11 mouse cellular contexts compared by ENCODE assay signal in the genomic region with DNA sequence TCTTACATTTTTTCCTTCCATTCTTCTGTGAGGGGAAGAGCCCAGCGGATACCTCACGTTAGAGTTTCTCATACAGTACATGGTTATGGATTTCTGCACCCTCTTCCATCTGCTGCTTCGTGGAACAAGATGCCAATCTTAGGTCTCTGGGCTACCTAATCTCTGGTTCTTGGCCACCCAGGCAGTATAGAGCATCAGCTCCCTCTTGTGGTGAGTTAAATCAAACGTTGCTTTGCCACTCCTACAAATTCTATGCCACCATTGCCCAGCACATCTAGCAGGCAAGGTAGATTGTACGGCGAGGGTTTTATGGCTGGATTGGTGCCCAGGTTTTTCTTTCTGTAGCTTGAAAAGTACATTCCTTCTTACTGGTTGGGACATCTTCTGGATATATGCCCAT.
A peak's percentile ranks its signal among the peaks of the same experiment; 100 is the strongest.
DNase-seq lines count a peak whose midpoint lies in the region; ATAC-seq and TF ChIP-seq lines count a peak whose summit lies in the region.
"Had no signal": no experiment of that assay in that cellular context is flagged by ENCODE, and none has a peak within 500 bp of the region (broad histone marks: within the 10 kb centered on the region; RNA-seq: fewer than 3 reads in every experiment).

No protein-coding gene starts in this region.

- H3K4me3 ChIP-seq in MEL (ENCODE audit: control insufficient read depth in 1 of 2, insufficient read depth in 1 of 2, low read depth in 2 of 2, low read length in 2 of 2), result no peak overlapping the region
- no peak overlapping the region for H3K4me3 ChIP-seq in intestine, embryonic 15.5 days (replicated peaks)
- H3K4me3 ChIP-seq: forebrain, embryonic 12.5 days had no signal

- peak; percentile 0 for DNase-seq in cerebellum, adult 11 months
- no peak for DNase-seq in cerebellum, adult 9-11 months
- peak; percentile 4 for DNase-seq in layer of hippocampus, adult 11-12 months (ENCODE audit: low spot score)
- no peak for DNase-seq in layer of hippocampus, adult 9-11 months
- peak; percentile 7 for DNase-seq in MEL (ENCODE audit: low read depth, low spot score)
- DNase-seq in embryo, embryonic 9.5 days (ENCODE audit: extremely low spot score), result peak; percentile 13
- DNase-seq in heart, postnatal 36 days, result no peak

- no peaks in the 10 kb centered on the region for H3K27me3 ChIP-seq in MEL (ENCODE audit: control insufficient read depth in 1 of 2, insufficient read depth in 2 of 2, low read length in 2 of 2)
- no peaks in the 10 kb centered on the region for H3K27me3 ChIP-seq in intestine, embryonic 15.5 days (replicated peaks)
- H3K27me3 ChIP-seq: forebrain, embryonic 12.5 days had no signal

- WGBS in intestine, embryonic 15.5 days, result 61% methylated on average over 6 of the region's 6 CpGs

- intact Hi-C loops in heart, postnatal 36 days (cut with DNase I), result no loop called here

- 0 out of 6 replicates have a peak, but pooled peaks of 1 of the 3 experiments have one; percentile 5 for TF ChIP-seq CTCF in MEL (IDR thresholded peaks at IDR 0.05 in 2 of 3, conservative IDR thresholded peaks at IDR 0.05 in 1 of 3; ENCODE audit: control insufficient read depth in 1 of 3, insufficient read depth in 1 of 3, low read depth in 2 of 3, low read length in 3 of 3, poor library complexity in 1 of 3, severe bottlenecking in 1 of 3)

- no peak overlapping the region for H3K9ac ChIP-seq in MEL (ENCODE audit: control insufficient read depth, low read depth, low read length, poor library complexity, severe bottlenecking)
- no peak overlapping the region for H3K9ac ChIP-seq in intestine, embryonic 15.5 days
- H3K9ac ChIP-seq: forebrain, embryonic 12.5 days had no signal

- H3K9me3 ChIP-seq in MEL (replicated peaks; ENCODE audit: insufficient read depth, low read length), result no peaks in the 10 kb centered on the region
- H3K9me3 ChIP-seq in intestine, embryonic 15.5 days, result no peaks in the 10 kb centered on the region
- H3K9me3 ChIP-seq: forebrain, embryonic 12.5 days had no signal

- H3K4me1 ChIP-seq in MEL (ENCODE audit: control insufficient read depth in 1 of 2, insufficient read depth in 2 of 2, low read length in 2 of 2), result no peaks in the 10 kb centered on the region
- no peaks in the 10 kb centered on the region for H3K4me1 ChIP-seq in intestine, embryonic 15.5 days (replicated peaks)
- H3K4me1 ChIP-seq: forebrain, embryonic 12.5 days had no signal

- no peak for ATAC-seq in intestine, embryonic 15.5 days
- ATAC-seq: activated CD4-positive, CD25-positive, alpha-beta regulatory T cell, adult 4 months; inflammation-experienced regulatory T-cells, adult 6 months had no signal

- no peak for TF ChIP-seq POLR2A in MEL (IDR thresholded peaks at IDR 0.05; ENCODE audit: control insufficient read depth in 1 of 2, insufficient read depth in 1 of 2, low read depth in 1 of 2, low read length in 2 of 2, poor library complexity in 1 of 2)

- no peak; the same call in 1 of the 2 replicates for TF ChIP-seq RAD21 in MEL (IDR thresholded peaks at IDR 0.05; ENCODE audit: low read depth, low read length)

- H3K79me2 ChIP-seq in MEL (ENCODE audit: control insufficient read depth, insufficient read depth, low read length, poor library complexity), result no peaks in the 10 kb centered on the region

- no peak overlapping the region for H3K27ac ChIP-seq in MEL (ENCODE audit: control insufficient read depth, low read depth, low read length)
- no peak overlapping the region for H3K27ac ChIP-seq in intestine, embryonic 15.5 days
- H3K27ac ChIP-seq: forebrain, embryonic 12.5 days had no signal

- H3K4me2 ChIP-seq in intestine, embryonic 15.5 days (replicated peaks), result no peak overlapping the region
- H3K4me2 ChIP-seq: forebrain, embryonic 12.5 days had no signal

- no peak for TF ChIP-seq EP300 in MEL (IDR thresholded peaks at IDR 0.05; ENCODE audit: low read depth in 1 of 2, low read length in 2 of 2)

- no peaks in the 10 kb centered on the region for H3K36me3 ChIP-seq in MEL (ENCODE audit: control insufficient read depth in 1 of 2, insufficient read depth in 2 of 2, low read length in 2 of 2)
- no peaks in the 10 kb centered on the region for H3K36me3 ChIP-seq in intestine, embryonic 15.5 days
- H3K36me3 ChIP-seq: forebrain, embryonic 12.5 days had no signal

TF ChIP-seq in MEL, 35 proteins besides CTCF, POLR2A, EP300 and RAD21:
- no peak for TF ChIP-seq KAT2A (conservative IDR thresholded peaks at IDR 0.05; ENCODE audit: low read depth, low read length)
TF ChIP-seq in MEL: peak in this region for 0.

Comparison
In these comparisons a context has a peak if more than half of its experiments do, and no peak if none do; other contexts are left out.
1. DNase-seq: peak in cerebellum, adult 11 months (single experiment), layer of hippocampus, adult 11-12 months (single experiment), MEL (single experiment) and embryo, embryonic 9.5 days (single experiment); none in cerebellum, adult 9-11 months (single experiment), layer of hippocampus, adult 9-11 months (single experiment) and heart, postnatal 36 days (0 of 2).